8 mouse cellular contexts compared by ENCODE assay signal in the genomic region with DNA sequence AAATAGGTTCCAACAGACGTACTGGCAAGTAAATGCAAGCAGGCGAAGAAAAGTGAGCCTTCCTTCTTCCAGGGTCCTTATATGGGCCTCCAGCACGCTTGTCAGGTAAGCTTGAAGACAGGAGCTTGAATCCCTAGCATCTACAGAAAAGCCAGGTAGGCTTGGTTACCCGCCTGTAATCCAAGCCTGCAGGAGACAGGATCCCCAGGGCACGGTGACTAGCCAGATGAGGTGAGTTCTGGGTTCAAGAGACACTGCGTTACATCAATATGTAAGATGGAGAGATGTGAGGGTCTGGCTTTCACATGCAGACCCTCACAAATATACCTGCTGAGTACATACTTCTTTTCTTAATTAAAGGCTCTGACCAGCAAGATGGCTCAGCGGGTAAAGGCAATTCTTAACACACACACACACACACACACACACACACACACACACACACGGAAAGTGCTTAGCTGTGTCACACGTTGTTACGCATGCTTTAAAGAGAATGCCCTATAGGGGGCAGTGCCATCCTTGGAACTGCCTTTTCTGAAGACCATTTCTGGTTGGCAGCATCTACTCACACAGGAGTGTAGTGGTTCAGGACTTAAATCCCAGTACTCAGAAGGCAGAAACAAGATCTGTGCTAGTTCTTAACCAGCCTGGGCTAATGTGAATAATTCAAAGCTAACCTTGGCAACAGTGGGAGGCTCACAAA. TPM values are rescaled to one million over a fixed set of nuclear protein-coding genes. Genes with fewer than 3 reads are reported as not detected.
DNase-seq lines count a peak whose midpoint lies in the region; ATAC-seq and TF ChIP-seq lines count a peak whose summit lies in the region.

No protein-coding gene starts in this region.

- peaks cover 1% of the 10 kb centered on the region for H3K36me3 ChIP-seq in testis, adult 2 months (ENCODE audit: control insufficient read depth, insufficient read depth, low read length)
- peaks cover 6% of the 10 kb centered on the region for H3K36me3 ChIP-seq in liver, embryonic 11.5 days (ENCODE audit: control insufficient read depth, insufficient read depth, low read length)

- H3K4me3 ChIP-seq in testis, adult 2 months (ENCODE audit: control insufficient read depth, low read depth, low read length) = peak overlapping the region; percentile 92
- H3K4me3 ChIP-seq in liver, embryonic 11.5 days (ENCODE audit: low read depth, low read length) = peak overlapping the region; percentile 81

- no peaks in the 10 kb centered on the region for H3K9me3 ChIP-seq in liver, embryonic 11.5 days (ENCODE audit: control insufficient read depth, low read length)

- WGBS in liver, embryonic 11.5 days = 36% methylated on average over 10 of the region's 10 CpGs

- TF ChIP-seq CTCF in testis, adult 2 months (IDR thresholded peaks at IDR 0.05; ENCODE audit: control insufficient read depth, insufficient read depth, insufficient replicate concordance, low read depth, low read length) = no peak

- H3K4me2 ChIP-seq in liver, embryonic 11.5 days = peak overlapping the region; percentile 84

- peaks cover 6% of the 10 kb centered on the region for H3K4me1 ChIP-seq in testis, adult 2 months (ENCODE audit: control insufficient read depth, insufficient read depth, low read length)
- H3K4me1 ChIP-seq in liver, embryonic 11.5 days (replicated peaks; ENCODE audit: control insufficient read depth, insufficient read depth, low read length) = peaks cover 22% of the 10 kb centered on the region

- H3K9ac ChIP-seq in liver, embryonic 11.5 days (ENCODE audit: low read depth, low read length) = peak overlapping the region; percentile 58

- no peak; the same call in 1 of the 2 replicates for ATAC-seq in liver, embryonic 11.5 days (replicated peaks; ENCODE audit: low FRiP score)
- peak; percentile 58 for ATAC-seq in monocyte, adult 5-6 weeks (replicated peaks; ENCODE audit: insufficient number of reproducible peaks, low FRiP score, low TSS enrichment, poor library complexity, severe bottlenecking)

- no peak for DNase-seq in testis, postnatal 14 days (ENCODE audit: low spot score)
- DNase-seq in cerebellum, adult 18-20 months = peak; percentile 69 to 75
- peak; percentile 68 for DNase-seq in forelimb bud, embryonic 11.5 days (ENCODE audit: low read depth, low spot score)
- peak; percentile 51 to 58 for DNase-seq in kidney, adult 8-10 months
- peak; percentile 42 for DNase-seq in liver, embryonic 11.5 days (ENCODE audit: low spot score)
- peak; percentile 68 for DNase-seq in testis, postnatal 10 days (ENCODE audit: low spot score)

- H3K27ac ChIP-seq in testis, adult 2 months (ENCODE audit: control insufficient read depth, insufficient read depth, low read depth, low read length) = peak overlapping the region; percentile 92
- H3K27ac ChIP-seq in liver, embryonic 11.5 days (ENCODE audit: low read depth, low read length) = no peak overlapping the region

- no peaks in the 10 kb centered on the region for H3K27me3 ChIP-seq in testis, adult 2 months (ENCODE audit: control insufficient read depth, insufficient read depth, low read length)
- H3K27me3 ChIP-seq in liver, embryonic 11.5 days (replicated peaks; ENCODE audit: control insufficient read depth, insufficient read depth, low read length) = no peaks in the 10 kb centered on the region

- TF ChIP-seq POLR2A in testis, adult 2 months (IDR thresholded peaks at IDR 0.05; ENCODE audit: control insufficient read depth, low read depth, low read length) = no peak

RNA-seq across cellular contexts. Expression of a gene that starts 0.9 kb away (rescaled TPM):
- 1,299 and 1,403 TPM in 2 replicates for polyA plus RNA-seq in testis, adult 2 months (2012; rRNA removed)
- 159 and 169 TPM in 2 replicates for polyA plus RNA-seq in liver, embryonic 11.5 days (2014; fragmentation: Nextera tagmentation; extraction: Ambion mirVana)
- 22.0 to 30.4 TPM (median 24.7 TPM) in 3 replicates for total RNA-seq in monocyte, adult 5-6 weeks (2017)

RNA-seq across cellular contexts. Expression of a gene that starts 17.6 kb away (rescaled TPM):
- polyA plus RNA-seq in testis, adult 2 months (2012; rRNA removed) = 8.2 and 10.7 TPM in 2 replicates
- polyA plus RNA-seq in liver, embryonic 11.5 days (2014; fragmentation: Nextera tagmentation; extraction: Ambion mirVana) = 156 and 162 TPM in 2 replicates
- 24.2 to 38.4 TPM (median 30.8 TPM) in 3 replicates for total RNA-seq in monocyte, adult 5-6 weeks (2017)

RNA-seq across cellular contexts. Expression of a gene that starts 18.9 kb away (rescaled TPM):
- 5.8 and 22.3 TPM in 2 replicates for polyA plus RNA-seq in testis, adult 2 months (2012; rRNA removed)
- polyA plus RNA-seq in liver, embryonic 11.5 days (2014; fragmentation: Nextera tagmentation; extraction: Ambion mirVana) = 3.6 and 6.2 TPM in 2 replicates
- total RNA-seq in monocyte, adult 5-6 weeks (2017) = not detected in 3 replicates

RNA-seq across cellular contexts. Expression of a gene that starts 32.7 kb away (rescaled TPM):
- 71.6 and 72.6 TPM in 2 replicates for polyA plus RNA-seq in testis, adult 2 months (2012; rRNA removed)
- polyA plus RNA-seq in liver, embryonic 11.5 days (2014; fragmentation: Nextera tagmentation; extraction: Ambion mirVana) = 55.1 and 59.2 TPM in 2 replicates
- 7.4 to 18.5 TPM (median 15.5 TPM) in 3 replicates for total RNA-seq in monocyte, adult 5-6 weeks (2017)

RNA-seq across cellular contexts. Expression of a gene that starts 38.7 kb away (rescaled TPM):
- 64.8 and 73.5 TPM in 2 replicates for polyA plus RNA-seq in testis, adult 2 months (2012; rRNA removed)
- 66.6 and 67.9 TPM in 2 replicates for polyA plus RNA-seq in liver, embryonic 11.5 days (2014; fragmentation: Nextera tagmentation; extraction: Ambion mirVana)
- 11.5 to 20.1 TPM (median 15.5 TPM) in 3 replicates for total RNA-seq in monocyte, adult 5-6 weeks (2017)

Comparison
In these comparisons a context has a peak if more than half of its experiments do, and no peak if none do; other contexts are left out.
1. RNA of a gene that starts 17.6 kb away (polyA plus RNA-seq): 156 to 162 TPM in liver, embryonic 11.5 days; 8.2 to 10.7 TPM in testis, adult 2 months; every median in the first group is over 10 times any median in the second.